Comparison of ENCODE assay signal across 8 mouse cellular contexts in the genomic region with DNA sequence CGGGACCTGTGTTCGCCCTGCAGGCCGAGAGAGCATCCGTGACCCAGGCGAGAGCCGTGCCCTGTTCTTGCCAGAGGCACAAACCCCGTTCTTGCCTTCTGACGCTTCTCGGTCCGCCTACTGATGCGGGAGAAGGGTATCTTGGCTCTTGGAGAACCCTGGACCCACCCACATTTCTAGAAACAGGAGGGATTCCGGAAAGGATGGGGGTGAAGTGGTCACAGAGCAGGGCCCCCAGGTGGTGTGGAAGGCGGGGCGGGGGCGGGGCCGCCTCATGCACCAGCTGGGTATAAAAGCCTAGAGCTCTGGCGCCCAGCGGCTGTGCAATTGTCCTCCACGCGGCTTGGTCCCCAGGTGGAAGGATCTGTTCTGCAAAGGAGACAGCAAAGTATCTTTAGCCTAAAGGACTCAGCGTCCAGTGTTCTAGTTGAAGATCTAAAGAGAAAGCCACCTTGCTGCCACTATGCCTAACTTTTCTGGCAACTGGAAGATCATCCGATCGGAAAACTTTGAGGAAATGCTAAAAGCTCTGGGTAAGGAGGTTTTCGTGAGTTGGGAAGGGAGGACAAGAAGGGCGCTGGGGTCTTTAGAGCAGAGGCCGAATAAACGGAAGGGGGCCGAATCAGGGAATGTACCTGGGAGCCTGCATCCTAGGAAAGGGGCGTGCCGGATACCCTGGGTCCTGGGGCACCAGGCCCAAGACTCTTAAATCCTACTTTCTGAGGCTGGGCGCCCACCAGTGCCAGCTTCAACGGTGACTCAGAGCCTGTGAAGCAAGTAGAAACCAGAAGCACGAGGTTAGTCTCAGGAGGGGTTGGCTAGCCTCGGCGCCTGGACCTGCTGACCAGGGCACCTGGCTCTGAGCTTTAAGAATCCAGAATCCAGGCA. TPM values are rescaled to one million over a fixed set of nuclear protein-coding genes. Genes with fewer than 3 reads are reported as not detected.
DNase-seq lines count a peak whose midpoint lies in the region; ATAC-seq and TF ChIP-seq lines count a peak whose summit lies in the region.

A gene (plus strand): TSS at position 289 of the 888 bp plus-strand sequence.

- no peak for TF ChIP-seq POLR2A in lung, adult 2 months (IDR thresholded peaks at IDR 0.05; ENCODE audit: borderline replicate concordance, extremely low read depth, low read depth, low read length)

- H3K27ac ChIP-seq in hindbrain, embryonic 16.5 days (ENCODE audit: low read depth, low read length): no peak within 1 kb of the TSS
- H3K27ac ChIP-seq in midbrain, embryonic 16.5 days (ENCODE audit: low read length): no peak within 1 kb of the TSS

- ATAC-seq in hindbrain, embryonic 16.5 days: no peak
- ATAC-seq in midbrain, embryonic 16.5 days: no peak

- H3K4me2 ChIP-seq in hindbrain, embryonic 16.5 days (ENCODE audit: low read length): peak within 1 kb of the TSS; percentile 80
- peak within 1 kb of the TSS; percentile 61 for H3K4me2 ChIP-seq in midbrain, embryonic 16.5 days (ENCODE audit: low read length)

- no peaks in the 10 kb centered on the region; the same call in none of the 2 replicates for H3K27me3 ChIP-seq in hindbrain, embryonic 16.5 days (replicated peaks; ENCODE audit: control insufficient read depth, insufficient read depth, low read length)
- H3K27me3 ChIP-seq in midbrain, embryonic 16.5 days (ENCODE audit: control insufficient read depth, insufficient read depth, low read depth, low read length): no peaks in the 10 kb centered on the region; the same call in 1 of the 2 replicates

- H3K4me1 ChIP-seq in lung, adult 2 months (ENCODE audit: control insufficient read depth, insufficient read depth, low read length): no peaks in the 10 kb centered on the region
- peaks cover 39% of the 10 kb centered on the region for H3K4me1 ChIP-seq in hindbrain, embryonic 16.5 days (ENCODE audit: control insufficient read depth, insufficient read depth, low read depth, low read length)
- peaks cover 31% of the 10 kb centered on the region for H3K4me1 ChIP-seq in midbrain, embryonic 16.5 days (ENCODE audit: control insufficient read depth, insufficient read depth, low read length)

- no peak within 1 kb of the TSS for H3K4me3 ChIP-seq in lung, adult 2 months (replicated peaks; ENCODE audit: extremely low read depth, low read depth, low read length)
- peak within 1 kb of the TSS; percentile 32 for H3K4me3 ChIP-seq in hindbrain, embryonic 16.5 days (ENCODE audit: low read length)
- peak within 1 kb of the TSS; percentile 27 for H3K4me3 ChIP-seq in midbrain, embryonic 16.5 days (ENCODE audit: low read depth, low read length)

- WGBS in lung, adult 2 months: 8% methylated on average over 35 of the region's 35 CpGs
- 3% methylated on average over 35 of the region's 35 CpGs for WGBS in hindbrain, embryonic 16.5 days
- 4% methylated on average over 35 of the region's 35 CpGs for WGBS in midbrain, embryonic 16.5 days

- H3K36me3 ChIP-seq in hindbrain, embryonic 16.5 days (ENCODE audit: control insufficient read depth, insufficient read depth, low read length): no peaks in the 10 kb centered on the region
- H3K36me3 ChIP-seq in midbrain, embryonic 16.5 days (ENCODE audit: control insufficient read depth, insufficient read depth, low read length): no peaks in the 10 kb centered on the region

- TF ChIP-seq CTCF in lung, adult 2 months (IDR thresholded peaks at IDR 0.05; ENCODE audit: insufficient read depth, low read length): no peak

- H3K9ac ChIP-seq in hindbrain, embryonic 16.5 days (ENCODE audit: low read depth, low read length): peak within 1 kb of the TSS; percentile 51
- H3K9ac ChIP-seq in midbrain, embryonic 16.5 days (ENCODE audit: low read depth, low read length): peak within 1 kb of the TSS; percentile 47

- no peak for DNase-seq in lung, adult 2 months
- no peak for DNase-seq in lung, postnatal 36 days
- DNase-seq in embryo, embryonic 10.5 days (ENCODE audit: low spot score): peak; percentile 85
- no peak for DNase-seq in spleen, postnatal 14 days (ENCODE audit: low spot score in 2 of 2)
- DNase-seq in ovary, postnatal 10 days (ENCODE audit: low spot score): no peak
- no peak for DNase-seq in urinary bladder, postnatal 10 days (ENCODE audit: low spot score)

- H3K9me3 ChIP-seq in hindbrain, embryonic 16.5 days (ENCODE audit: control insufficient read depth, low read length): no peaks in the 10 kb centered on the region
- no peaks in the 10 kb centered on the region for H3K9me3 ChIP-seq in midbrain, embryonic 16.5 days (replicated peaks; ENCODE audit: control insufficient read depth, low read length, poor library complexity, severe bottlenecking)

RNA-seq across cellular contexts. Expression of the gene that starts here (rescaled TPM):
- polyA plus RNA-seq in lung, adult 2 months (2012; rRNA removed): 15.1 TPM in 1 of 2 replicates, not detected in the other
- 49.1 and 52.4 TPM in 2 replicates for polyA plus RNA-seq in hindbrain, embryonic 16.5 days (2015; fragmentation: Nextera tagmentation; extraction: Ambion mirVana)
- polyA plus RNA-seq in midbrain, embryonic 16.5 days (2015; fragmentation: Nextera tagmentation; extraction: Ambion mirVana): 42.5 and 44.4 TPM in 2 replicates
